Mouse (Mus musculus): ENCODE data around the gene Pkd1l3.

Pkd1l3 gene

DNA sequence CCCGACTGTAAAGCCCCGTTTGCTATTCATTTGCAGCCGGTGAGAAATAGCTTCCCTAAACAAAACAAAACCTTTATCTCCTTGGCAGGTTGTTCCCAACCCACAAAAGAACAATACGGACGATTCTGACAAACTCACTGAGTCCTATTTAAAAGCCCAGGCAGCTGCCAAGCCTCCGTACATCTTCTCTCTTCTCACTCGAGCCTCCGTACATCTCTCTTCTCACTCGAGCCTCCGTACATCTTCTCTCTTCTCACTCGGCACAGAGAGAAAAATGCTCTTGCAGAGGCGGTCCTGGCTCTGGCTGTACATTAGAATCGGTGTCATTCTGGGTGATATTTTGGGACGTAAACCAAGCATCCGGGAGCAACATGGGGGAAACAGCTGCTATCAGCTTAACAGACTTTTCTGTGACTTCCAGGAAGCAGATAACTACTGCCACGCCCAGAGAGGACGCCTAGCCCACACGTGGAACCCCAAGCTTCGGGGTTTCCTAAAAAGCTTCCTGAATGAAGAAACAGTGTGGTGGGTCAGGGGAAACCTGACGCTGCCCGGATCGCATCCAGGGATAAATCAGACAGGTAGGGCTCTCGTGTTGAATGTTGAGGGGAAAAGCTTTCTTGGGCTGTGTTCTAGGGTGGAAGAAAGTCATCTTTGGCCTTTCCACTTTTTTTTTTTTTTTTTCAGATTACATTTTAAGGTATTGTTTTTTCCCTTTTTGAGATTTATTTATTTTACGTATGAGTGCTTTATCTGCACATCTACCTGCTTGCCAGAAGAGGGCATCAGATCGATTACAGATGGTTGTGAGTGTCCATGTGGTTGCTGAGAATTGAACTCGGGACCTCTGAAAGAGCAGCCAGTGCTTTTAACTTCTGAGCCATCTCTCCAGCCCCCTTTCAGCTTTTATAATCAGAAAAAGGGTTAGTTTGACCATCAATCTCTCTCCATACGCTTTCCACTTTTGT is at the start of gene Pkd1l3:
Gene Pkd1l3, plus strand, starts transcription at position 275 of the 968 bp plus-strand sequence.
- DNase-seq (ENCODE audit: low read depth): peak; percentile 43

DNA sequence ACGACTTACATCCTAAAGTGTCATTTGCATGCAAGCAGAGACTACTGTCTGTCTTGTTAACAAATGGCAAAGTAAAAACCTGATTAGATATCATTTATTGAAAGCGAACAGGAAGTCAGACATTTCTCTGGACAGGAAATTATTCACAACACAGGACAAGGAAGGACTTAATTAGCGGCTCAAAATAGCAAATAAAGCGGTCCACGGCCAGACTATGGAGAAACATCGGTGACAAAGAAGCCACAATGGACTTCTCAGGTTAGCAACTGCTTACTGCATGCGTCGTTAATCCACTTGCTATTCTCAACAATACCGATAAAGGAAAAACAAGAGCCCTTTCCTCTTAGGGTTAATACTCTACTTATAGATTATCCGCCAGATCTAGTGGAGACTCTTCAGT is 49.6 kb upstream of the Pkd1l3 start:
- no peak for DNase-seq (ENCODE audit: low read depth)

GRCm38 (mm10) chr8:109565498-109566333 is 48.6 kb upstream of the Pkd1l3 start, which contains the start of the genes Dhx38 and Txnl4b:
Gene Dhx38 (minus strand): TSS chr8:109565861.
Gene Txnl4b (plus strand): TSS chr8:109565892.
- DNase-seq (ENCODE audit: low read depth): peak; percentile 99

- DNase-seq (ENCODE audit: low read depth): no peak
Observed at GRCm38 (mm10) chr8:109571139-109571538, 43.2 kb upstream of the Pkd1l3 start.

DNA sequence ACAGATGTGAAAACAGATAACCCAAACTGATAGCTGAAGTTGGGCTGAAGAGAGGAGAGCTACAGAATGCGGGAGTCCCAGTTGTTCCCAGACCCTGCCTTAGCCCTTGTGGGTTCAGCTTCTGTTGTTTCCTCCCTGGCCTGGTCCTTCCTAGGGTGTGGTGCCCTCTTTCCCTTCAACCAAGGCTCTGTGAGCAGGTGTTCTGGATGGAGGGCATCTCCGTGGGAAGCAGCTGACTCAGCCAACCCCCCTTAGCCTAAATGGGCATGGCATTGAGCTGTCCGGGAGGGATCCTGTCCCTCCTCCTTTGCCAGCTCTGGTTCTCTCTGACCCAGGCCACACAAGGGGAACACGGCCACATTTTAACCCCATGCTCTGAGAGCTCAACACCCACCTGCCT is 38.0 kb upstream of the Pkd1l3 start:
- DNase-seq (ENCODE audit: low read depth): no peak

DNA sequence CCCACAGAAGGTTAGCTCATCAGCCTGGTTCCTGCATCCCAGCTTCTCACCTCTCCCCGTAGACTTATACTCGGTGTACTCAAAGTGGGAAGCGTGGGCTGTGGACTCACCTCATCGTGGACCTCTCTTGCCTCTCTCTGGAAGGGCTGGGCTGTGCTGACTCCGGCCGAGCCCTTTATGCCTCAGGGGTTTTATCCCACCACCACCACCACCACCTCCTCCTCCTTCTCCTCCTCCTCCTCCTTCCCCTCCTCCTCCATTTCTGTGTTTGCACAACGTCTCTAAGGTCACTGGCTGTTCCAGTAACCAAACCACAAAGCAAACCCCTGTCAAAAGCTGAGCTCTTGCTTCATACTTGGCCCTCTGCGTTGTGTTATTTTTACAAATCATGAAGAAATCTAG is 35.4 kb upstream of the Pkd1l3 start, which contains the start of gene Hp:
Gene Hp, minus strand, starts transcription at position 273 of the 402 bp plus-strand sequence.
- DNase-seq (ENCODE audit: low read depth): no peak

GRCm38 (mm10) chr8:109584293-109584692 is 30.0 kb upstream of the Pkd1l3 start:
- DNase-seq (ENCODE audit: low read depth): no peak

DNA sequence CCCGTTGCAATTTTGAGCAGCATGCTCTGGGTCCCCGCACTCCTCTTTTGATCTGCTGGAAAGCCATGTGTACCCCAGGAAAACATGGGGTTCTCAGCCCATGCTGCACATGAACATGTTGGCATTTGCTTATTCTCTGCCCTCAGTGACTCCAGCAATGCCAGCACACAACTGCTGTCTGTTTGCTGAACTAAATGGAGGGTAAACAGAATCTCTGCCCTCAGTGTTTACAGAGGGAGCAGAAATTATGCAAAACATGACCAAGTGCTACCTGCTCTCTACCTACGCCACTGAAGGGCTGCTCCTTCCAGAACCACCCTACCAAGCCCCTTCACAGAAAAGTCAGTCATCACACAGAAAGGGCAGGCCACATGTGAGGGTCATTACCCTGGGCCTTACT is 29.5 kb upstream of the Pkd1l3 start:
- DNase-seq (ENCODE audit: low read depth): no peak

DNA sequence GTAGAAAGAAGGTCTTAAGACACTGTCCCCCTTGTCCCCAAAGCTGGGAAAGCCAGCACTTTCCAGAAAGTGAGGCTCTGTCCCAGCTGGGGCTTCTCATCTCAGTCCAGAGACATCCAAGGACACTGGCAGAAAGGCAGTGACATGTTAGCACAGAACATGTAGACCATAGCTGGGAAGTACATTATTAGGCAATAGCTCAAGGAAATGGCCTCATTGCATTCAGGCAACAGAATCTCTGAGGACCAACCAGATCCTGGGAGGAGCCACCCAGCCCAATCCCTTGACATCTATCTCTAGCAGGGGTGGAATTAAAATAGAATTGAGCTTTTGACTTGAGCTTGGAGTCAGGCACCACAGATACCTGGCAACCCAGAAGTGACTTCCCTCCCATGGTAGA is 28.7 kb upstream of the Pkd1l3 start:
- no peak for DNase-seq (ENCODE audit: low read depth)

DNA sequence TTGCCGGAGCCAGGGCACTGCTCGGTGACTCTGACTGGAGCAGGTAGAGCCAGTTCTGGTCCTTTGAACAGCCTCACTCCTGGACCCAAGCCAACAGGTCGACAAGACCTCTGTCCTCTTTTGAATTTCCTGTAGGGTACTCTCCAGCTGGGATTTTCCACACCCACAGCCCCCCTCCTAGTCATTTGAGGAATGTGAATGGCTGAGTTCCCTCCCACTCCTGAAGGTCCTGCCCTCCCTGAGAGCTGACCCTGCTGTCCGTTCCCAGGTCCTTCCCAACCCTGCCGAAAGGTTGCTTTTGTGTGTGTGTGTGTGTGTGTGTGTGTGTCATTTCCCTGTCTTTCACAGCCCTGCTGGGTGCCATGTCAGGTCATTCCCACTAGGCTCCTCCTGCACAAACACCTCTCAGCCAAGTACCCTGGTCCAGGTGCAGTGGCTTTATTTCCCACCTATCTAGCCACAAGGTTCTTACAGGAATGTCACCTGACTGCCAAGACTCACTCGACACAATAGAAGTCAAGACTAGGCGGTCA is 27.3 kb upstream of the Pkd1l3 start:
- DNase-seq (ENCODE audit: low read depth): no peak

- no peak for DNase-seq (ENCODE audit: low read depth)
Observed at GRCm38 (mm10) chr8:109590901-109591300, 23.4 kb upstream of the Pkd1l3 start.

- DNase-seq (ENCODE audit: low read depth): no peak
Observed at GRCm38 (mm10) chr8:109591367-109591766, 22.9 kb upstream of the Pkd1l3 start.

- DNase-seq (ENCODE audit: low read depth): no peak
Observed at GRCm38 (mm10) chr8:109592164-109592563, 22.2 kb upstream of the Pkd1l3 start.

- DNase-seq (ENCODE audit: low read depth): peak; percentile 73
Observed at GRCm38 (mm10) chr8:109593117-109593788, 21.1 kb upstream of the Pkd1l3 start.

DNA sequence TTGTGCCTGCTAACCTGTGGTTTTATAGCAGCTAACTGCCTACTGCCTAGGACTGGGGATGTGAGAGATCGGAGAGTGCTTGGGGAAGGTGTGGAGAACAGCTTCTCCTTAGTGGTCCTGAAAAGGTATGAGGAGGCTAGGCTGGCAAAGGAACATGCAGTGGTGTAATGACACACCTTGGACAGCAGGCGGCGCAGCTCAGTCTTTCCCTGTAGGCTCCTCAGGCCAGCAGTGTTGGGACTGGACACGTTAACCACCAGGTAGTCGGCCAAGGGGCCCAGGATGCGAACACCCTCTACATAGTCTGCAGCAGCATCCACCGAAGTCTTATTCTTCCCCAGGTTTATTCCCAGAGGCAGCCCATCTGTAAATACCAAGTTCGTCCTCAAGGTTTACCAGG is 18.5 kb upstream of the Pkd1l3 start:
- no peak for DNase-seq (ENCODE audit: low read depth)

DNA sequence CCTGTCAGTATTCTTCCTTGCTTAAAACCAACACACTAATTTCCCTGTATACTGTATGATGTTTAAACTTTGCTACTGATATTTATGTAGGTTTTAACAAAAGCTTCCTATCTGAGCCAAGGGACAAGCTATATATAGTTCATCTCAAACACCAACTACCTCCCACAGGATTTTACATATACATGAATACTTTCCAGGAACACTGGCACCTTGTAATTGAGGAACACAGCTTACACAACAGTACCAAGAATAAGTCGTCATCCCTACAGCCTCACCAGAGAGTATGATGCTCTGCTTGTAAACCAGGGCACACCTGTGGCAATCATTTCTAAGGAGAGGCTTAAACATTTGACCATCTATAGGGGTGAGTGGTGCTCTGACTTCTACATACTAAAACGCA is 7.6 kb upstream of the Pkd1l3 start:
- DNase-seq (ENCODE audit: low read depth): no peak

DNA sequence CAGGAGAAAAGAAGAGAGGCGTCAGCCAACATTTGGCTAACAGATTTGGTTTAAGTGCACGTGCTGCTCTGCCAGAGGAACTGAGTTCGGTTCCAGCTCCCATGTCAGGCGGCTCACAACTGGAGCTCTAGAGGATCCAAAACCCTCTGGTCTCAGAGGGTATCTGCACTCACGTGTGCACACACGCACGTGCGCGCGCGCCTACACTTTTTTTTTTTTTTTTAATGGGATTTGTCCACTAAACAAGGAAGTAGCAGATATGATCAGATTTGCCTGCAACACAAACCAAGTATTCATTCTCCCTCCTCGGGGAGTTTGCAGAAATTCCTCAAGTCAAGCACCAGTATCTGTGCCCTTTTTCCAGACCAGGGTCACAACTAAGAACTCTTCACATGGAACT is 6.7 kb upstream of the Pkd1l3 start:
- no peak for DNase-seq (ENCODE audit: low read depth)

DNA sequence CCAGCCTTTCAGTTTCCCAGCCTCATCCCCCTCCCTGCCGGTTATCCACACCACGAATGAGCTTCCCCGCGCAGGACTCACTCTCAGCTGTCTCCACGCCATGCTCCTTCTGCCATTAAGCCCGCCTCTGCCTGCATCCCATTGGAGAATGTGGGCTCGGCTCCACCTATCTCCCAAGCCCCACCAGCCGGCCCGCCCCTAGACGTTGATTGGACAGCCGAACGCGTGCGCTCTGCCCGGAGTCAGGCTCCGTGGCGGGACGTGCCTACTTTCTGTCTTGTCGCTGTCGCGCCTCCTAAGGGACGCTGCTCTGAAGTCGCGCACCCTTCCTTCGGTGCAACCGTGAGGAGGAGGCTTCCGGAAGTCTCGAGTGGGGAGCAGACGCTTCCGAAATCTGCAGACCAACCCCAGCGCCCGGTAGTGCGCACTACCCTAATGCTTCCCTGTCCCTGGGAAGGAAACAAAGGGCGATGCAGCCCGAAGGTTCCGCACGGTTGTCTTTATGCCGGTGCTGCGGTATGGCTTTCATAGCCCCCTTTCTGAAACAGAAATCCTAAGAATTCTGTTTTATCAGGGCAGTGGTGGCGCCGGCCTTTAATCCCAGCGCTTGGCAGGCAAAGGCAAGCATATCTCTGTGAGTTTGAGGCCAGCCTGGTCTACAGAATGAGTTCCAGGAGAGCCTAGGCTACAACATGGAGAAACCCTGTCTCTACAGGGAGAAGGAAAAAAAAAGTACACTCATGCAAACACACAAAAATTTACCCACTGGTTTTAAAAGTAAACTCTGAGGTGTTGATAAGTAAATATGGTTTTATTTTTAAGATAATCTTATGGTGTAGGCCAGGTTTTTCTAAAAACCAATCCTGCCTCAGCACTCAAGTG is 5.8 kb upstream of the Pkd1l3 start, which contains the start of gene Dhodh:
Gene Dhodh, minus strand, starts transcription at position 403 of the 882 bp plus-strand sequence.
- peak; percentile 91 for DNase-seq (ENCODE audit: low read depth)

DNA sequence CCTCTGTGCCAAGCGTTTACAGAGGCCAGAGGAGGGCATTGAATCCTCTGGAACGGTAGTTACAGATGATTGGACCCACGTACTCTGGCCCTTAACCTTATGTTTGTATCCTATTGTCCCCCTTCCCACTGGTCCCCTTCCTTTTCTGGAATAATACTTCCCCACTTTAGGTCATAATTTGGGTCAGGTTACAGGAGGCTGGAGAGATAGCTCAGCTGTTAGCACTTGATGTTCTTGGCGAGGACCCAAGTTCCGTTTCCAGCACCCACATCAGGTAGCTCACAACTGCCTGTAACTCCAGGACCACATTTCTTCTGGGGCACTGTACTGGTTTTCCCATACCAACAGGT is 5.2 kb upstream of the Pkd1l3 start:
- no peak for DNase-seq (ENCODE audit: low read depth)

GRCm38 (mm10) chr8:109615569-109615968 is 1.3 kb downstream of the Pkd1l3 start:
- DNase-seq (ENCODE audit: low read depth): no peak

- DNase-seq (ENCODE audit: low read depth): no peak
Observed at GRCm38 (mm10) chr8:109628638-109629037, 14.3 kb downstream of the Pkd1l3 start.
